8 mouse cellular contexts compared by ENCODE assay signal in genomic region chr4:45767891-45768558, GRCm38 (mm10). TPM values are rescaled to one million over a fixed set of nuclear protein-coding genes. Genes with fewer than 3 reads are reported as not detected.
A peak's percentile ranks its signal among the peaks of the same experiment; 100 is the strongest.
DNase-seq lines count a peak whose midpoint lies in the region; ATAC-seq lines count a peak whose summit lies in the region.

No protein-coding gene starts in this region.

- no peak for DNase-seq in forebrain, embryonic 10.5 days (ENCODE audit: extremely low spot score, low spot score)
- DNase-seq in forebrain, embryonic 11.5 days (ENCODE audit: low spot score) = no peak
- peak; percentile 55 for DNase-seq in urinary bladder, postnatal 14 days (ENCODE audit: low spot score)
- DNase-seq in urinary bladder, adult 2 months (ENCODE audit: low spot score) = no peak
- DNase-seq in retina, postnatal 1 day = no peak
- DNase-seq in right cerebral cortex, adult 18-20 months = no peak

- no peaks in the 10 kb centered on the region for H3K9me3 ChIP-seq in forebrain, embryonic 10.5 days
- H3K9me3 ChIP-seq in forebrain, embryonic 11.5 days (ENCODE audit: control insufficient read depth, low read length) = no peaks in the 10 kb centered on the region
- no peaks in the 10 kb centered on the region for H3K9me3 ChIP-seq in lung, embryonic 16.5 days (ENCODE audit: control insufficient read depth, low read length)

- peaks cover 89% of the 10 kb centered on the region for H3K4me1 ChIP-seq in forebrain, embryonic 10.5 days
- peaks cover 42% of the 10 kb centered on the region for H3K4me1 ChIP-seq in forebrain, embryonic 11.5 days (replicated peaks; ENCODE audit: control insufficient read depth, insufficient read depth, low read length)
- peaks cover 45% of the 10 kb centered on the region for H3K4me1 ChIP-seq in lung, embryonic 16.5 days (replicated peaks; ENCODE audit: control insufficient read depth, insufficient read depth, low read length)

- no peak overlapping the region for H3K4me3 ChIP-seq in forebrain, embryonic 10.5 days
- no peak overlapping the region for H3K4me3 ChIP-seq in forebrain, embryonic 11.5 days (ENCODE audit: low read depth, low read length)
- H3K4me3 ChIP-seq in lung, embryonic 16.5 days (ENCODE audit: low read length) = no peak overlapping the region

- no peaks in the 10 kb centered on the region for H3K36me3 ChIP-seq in forebrain, embryonic 10.5 days (replicated peaks)
- H3K36me3 ChIP-seq in forebrain, embryonic 11.5 days (ENCODE audit: control insufficient read depth, insufficient read depth, low read length) = no peaks in the 10 kb centered on the region
- no peaks in the 10 kb centered on the region for H3K36me3 ChIP-seq in lung, embryonic 16.5 days (ENCODE audit: control insufficient read depth, insufficient read depth, low read length)

- H3K9ac ChIP-seq in forebrain, embryonic 11.5 days (ENCODE audit: low read length) = no peak overlapping the region
- no peak overlapping the region for H3K9ac ChIP-seq in lung, embryonic 16.5 days (ENCODE audit: low read length)

- peaks cover 95% of the 10 kb centered on the region for H3K27me3 ChIP-seq in forebrain, embryonic 10.5 days (ENCODE audit: poor library complexity, severe bottlenecking)
- peaks cover 11% of the 10 kb centered on the region for H3K27me3 ChIP-seq in forebrain, embryonic 11.5 days (ENCODE audit: control insufficient read depth, insufficient read depth, low read length)
- peaks cover 3% of the 10 kb centered on the region; the same call in 1 of the 2 replicates for H3K27me3 ChIP-seq in lung, embryonic 16.5 days (ENCODE audit: control insufficient read depth, insufficient read depth, low read depth, low read length)

- ATAC-seq in forebrain, embryonic 11.5 days (replicated peaks; ENCODE audit: low FRiP score) = no peak
- ATAC-seq in lung, embryonic 16.5 days (ENCODE audit: low read depth) = peak; percentile 64
- no peak for ATAC-seq in inflammation-experienced regulatory T-cells, adult 6 months

- 71% methylated on average over 11 of the region's 11 CpGs for WGBS in forebrain, embryonic 10.5 days
- whole genome bisulfite sequencing in forebrain, embryonic 11.5 days = 71% methylated on average over 11 of the region's 11 CpGs
- 7% methylated on average over 11 of the region's 11 CpGs for WGBS in lung, embryonic 16.5 days

- no peak overlapping the region for H3K4me2 ChIP-seq in forebrain, embryonic 11.5 days (ENCODE audit: low read depth, low read length, severe bottlenecking)
- no peak overlapping the region for H3K4me2 ChIP-seq in lung, embryonic 16.5 days (ENCODE audit: low read depth, low read length)

- H3K27ac ChIP-seq in forebrain, embryonic 10.5 days = 0 out of 2 replicates have a peak overlapping the region, but pooled peaks have one; percentile 20
- no peak overlapping the region for H3K27ac ChIP-seq in forebrain, embryonic 11.5 days (ENCODE audit: low read depth, low read length)
- no peak overlapping the region; the same call in 1 of the 2 replicates for H3K27ac ChIP-seq in lung, embryonic 16.5 days (ENCODE audit: low read length)

RNA-seq across cellular contexts. Expression of gene Aldh1b1, which starts 30.8 kb away (rescaled TPM):
- 3.6 and 4.3 TPM in 2 replicates for polyA plus RNA-seq in forebrain, embryonic 10.5 days (2016; fragmentation: Nextera tagmentation; extraction: Ambion mirVana)
- polyA plus RNA-seq in forebrain, embryonic 11.5 days (2014; fragmentation: Nextera tagmentation; extraction: Ambion mirVana) = 5.0 and 5.2 TPM in 2 replicates
- polyA plus RNA-seq in urinary bladder, adult 2 months (2012; rRNA removed) = 22.8 and 28.5 TPM in 2 replicates
- 9.4 and 10.3 TPM in 2 replicates for polyA plus RNA-seq in lung, embryonic 16.5 days (2015; fragmentation: Nextera tagmentation; extraction: Ambion mirVana)
- polyA plus RNA-seq in inflammation-experienced regulatory T-cells, adult 6 months (2017; shearing (Covaris generic)) = 1 to 10 TPM; 6.4 to 8.2 (median 6.5) TPM

RNA-seq across cellular contexts. Expression of gene Igfbpl1, which starts 58.7 kb away (rescaled TPM):
- polyA plus RNA-seq in forebrain, embryonic 10.5 days (2016; fragmentation: Nextera tagmentation; extraction: Ambion mirVana) = 16.7 and 18.7 TPM in 2 replicates
- 83.2 and 84.0 TPM in 2 replicates for polyA plus RNA-seq in forebrain, embryonic 11.5 days (2014; fragmentation: Nextera tagmentation; extraction: Ambion mirVana)
- 0.03 TPM in 1 of 2 replicates, not detected in the other for polyA plus RNA-seq in urinary bladder, adult 2 months (2012; rRNA removed)
- polyA plus RNA-seq in lung, embryonic 16.5 days (2015; fragmentation: Nextera tagmentation; extraction: Ambion mirVana) = 0.08 TPM in 1 of 2 replicates, not detected in the other
- not detected for polyA plus RNA-seq in inflammation-experienced regulatory T-cells, adult 6 months (2017; shearing (Covaris generic))

Comparison
In these comparisons a context has a peak if more than half of its experiments do, and no peak if none do; other contexts are left out.
1. RNA of gene Igfbpl1, which starts 58.7 kb away (polyA plus RNA-seq): 83.2 to 84.0 TPM in forebrain, embryonic 11.5 days and 16.7 to 18.7 TPM in forebrain, embryonic 10.5 days; 0.08 TPM in lung, embryonic 16.5 days, 0.03 TPM in urinary bladder, adult 2 months and not detected in inflammation-experienced regulatory T-cells, adult 6 months; every median in the first group is over 10 times any median in the second.